Mouse (Mus musculus) neutrophil, adult 83 days (primary cell): Measurements from ENCODE around the gene Ugt2a1. TPM values are rescaled to one million over a fixed set of nuclear protein-coding genes. Genes with fewer than 3 reads are reported as not detected.

Experiments
- total RNA-seq, 2 experiments: library from RNA; stranded (reverse); gene quantifications; one replicate each; pipeline ENCODE4 v1.2.4; 2023

Gene Ugt2a1
- total RNA-seq: not detected

GRCm38 (mm10) chr5:87490771-87491170, at the start of gene Ugt2a1:
Gene Ugt2a1, minus strand, starts transcription at chr5:87490871.

GRCm38 (mm10) chr5:87538111-87538510, 47.4 kb upstream of the Ugt2a1 start, which contains the start of gene Sult1b1:
Gene Sult1b1, minus strand, starts transcription at chr5:87538195.

GRCm38 (mm10) chr5:87486706-87487105, 4.0 kb downstream of the Ugt2a1 start, which contains the start of gene Gm43638:
Gene Gm43638, minus strand, starts transcription at chr5:87486806.

GRCm38 (mm10) chr5:87482160-87482559, 8.5 kb downstream of the Ugt2a1 start, which contains the start of gene Ugt2a2:
Gene Ugt2a2, minus strand, starts transcription at chr5:87482260.

GRCm38 (mm10) chr5:87424041-87424440, 66.6 kb downstream of the Ugt2a1 start, which contains the start of gene Ugt2b38:
Gene Ugt2b38, minus strand, starts transcription at chr5:87424203.

Other genes starting within 250 kb of the Ugt2a1 start
- gene Ugt2b37, start 236.1 kb downstream of the Ugt2a1 start, total RNA-seq: not detected
- gene Ugt2a3, start 153.7 kb downstream of the Ugt2a1 start, total RNA-seq: not detected
- not detected for gene Ugt2b38, start 66.7 kb downstream of the Ugt2a1 start, total RNA-seq
- gene Ugt2a2, start 8.6 kb downstream of the Ugt2a1 start, total RNA-seq: not detected
- gene Gm43638, start 4.1 kb downstream of the Ugt2a1 start, total RNA-seq: not detected
- not detected for gene Sult1b1, start 47.3 kb upstream of the Ugt2a1 start, total RNA-seq
- not detected for gene Sult1d1, start 78.2 kb upstream of the Ugt2a1 start, total RNA-seq
- not detected for gene Sult1e1, start 100.7 kb upstream of the Ugt2a1 start, total RNA-seq
- gene Csn1s1, start 175.3 kb upstream of the Ugt2a1 start, total RNA-seq: not detected
- not detected for gene Csn2, start 208.8 kb upstream of the Ugt2a1 start, total RNA-seq